Mouse (Mus musculus): ENCODE results near the gene P4ha2. TPM values are rescaled to one million over a fixed set of nuclear protein-coding genes. Genes with fewer than 3 reads are reported as not detected.

The P4ha2 gene
- 5.5 and 5.6 TPM in 2 replicates for polyA plus RNA-seq (2015; fragmentation: Nextera tagmentation; extraction: Ambion mirVana)

DNA sequence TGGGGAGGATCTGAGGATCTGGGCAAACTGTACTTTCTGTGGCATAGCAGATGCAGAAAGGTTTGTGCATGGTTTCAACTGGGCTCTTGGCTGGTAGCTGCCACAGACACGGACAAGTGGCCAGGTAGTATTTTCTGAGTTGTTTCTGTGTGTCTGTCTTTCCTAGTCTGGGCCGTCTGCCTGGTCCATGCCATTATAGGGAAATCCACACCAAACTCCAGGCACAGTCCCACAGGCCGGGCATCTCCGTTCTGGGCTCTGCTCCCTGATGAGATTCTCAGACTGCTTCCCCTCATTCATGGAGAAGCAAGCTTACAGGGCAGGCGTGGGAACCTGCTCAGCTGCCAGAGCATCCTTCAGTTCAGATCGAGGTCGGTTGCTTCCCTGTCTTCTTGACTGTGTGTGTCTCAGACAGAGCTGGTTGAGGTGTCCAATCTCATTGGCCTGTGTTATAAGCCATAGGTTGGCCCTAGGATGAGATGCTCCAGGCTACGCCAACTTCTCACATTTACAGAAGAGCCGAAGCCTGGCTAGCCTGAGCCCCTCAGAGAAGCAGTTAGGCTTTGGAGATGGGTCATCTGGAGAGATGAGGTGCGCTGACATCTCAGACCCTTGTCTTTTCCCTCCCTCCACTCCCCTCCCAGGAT lies at the start of gene P4ha2:
Gene P4ha2, plus strand, starts transcription at position 51 of the 647 bp plus-strand sequence.
- Histone ChIP-seq H3K4me3 (peak within 1 kb of the TSS; percentile 62), H3K27me3 (peaks cover 10% of the 10 kb centered on the region; the same call in 1 of the 2 replicates), H3K9me3 (replicated peaks) (no peaks in the 10 kb centered on the region), H3K9ac (peak within 1 kb of the TSS; percentile 76), H3K4me2 (peak within 1 kb of the TSS; percentile 99), H3K36me3 (ENCODE audit: poor library complexity, severe bottlenecking) (no peaks in the 10 kb centered on the region), H3K27ac (no peak within 1 kb of the TSS), H3K4me1 (peaks cover 14% of the 10 kb centered on the region)
- WGBS = 51% methylated on average over 10 of the region's 10 CpGs
- ATAC-seq = peak; percentile 33; the same call in 1 of the 2 replicates

DNA sequence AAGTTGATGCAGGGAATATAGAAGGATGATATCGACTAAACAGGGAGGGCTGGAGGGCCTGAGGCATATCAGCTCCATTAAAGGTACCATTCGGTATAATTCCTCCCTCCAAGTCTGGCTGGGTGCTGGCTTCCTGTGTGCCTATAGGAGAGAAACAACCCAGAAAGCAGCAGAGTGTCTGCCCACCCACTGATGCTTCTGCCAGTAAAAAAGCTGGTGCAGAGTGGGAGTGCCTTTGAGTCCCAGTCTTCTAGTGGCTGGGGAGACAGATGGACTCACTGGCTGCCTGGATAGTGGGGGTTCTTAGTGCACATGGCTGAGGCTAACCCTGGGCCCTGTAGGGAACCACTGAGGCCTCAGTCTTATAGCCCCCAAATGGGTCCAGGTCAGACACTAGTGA lies 49.7 kb upstream of the P4ha2 start:
- Histone ChIP-seq H3K27me3 (no peaks in the 10 kb centered on the region), H3K9me3 (replicated peaks) (no peaks in the 10 kb centered on the region), H3K36me3 (ENCODE audit: poor library complexity, severe bottlenecking) (no peaks in the 10 kb centered on the region), H3K4me2 (no peak overlapping the region), H3K4me1 (no peaks in the 10 kb centered on the region), H3K27ac (no peak overlapping the region), H3K9ac (no peak overlapping the region), H3K4me3 (no peak overlapping the region)
- no peak for ATAC-seq
- WGBS = 82% methylated on average over 2 of the region's 2 CpGs

DNA sequence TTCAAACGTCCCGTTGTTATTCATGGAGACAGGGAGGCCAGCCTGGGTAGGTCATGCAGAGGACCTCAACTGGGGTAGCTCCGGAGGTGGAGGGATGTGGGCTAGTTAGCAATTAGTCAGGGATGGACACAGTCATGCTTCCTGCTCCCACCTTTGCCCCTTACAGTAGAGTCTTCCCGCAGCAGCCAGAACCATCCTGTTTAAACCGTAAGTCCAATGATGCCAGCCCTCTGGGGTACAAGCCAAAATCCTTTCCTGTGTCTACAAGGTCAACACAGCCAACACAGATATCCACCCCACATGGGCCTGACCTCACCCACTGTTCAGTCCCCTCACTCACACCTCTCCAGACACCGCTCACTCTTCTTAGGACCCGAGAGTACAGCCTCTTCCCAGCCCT lies 48.7 kb upstream of the P4ha2 start:
- Histone ChIP-seq H3K9ac (no peak overlapping the region), H3K4me2 (no peak overlapping the region), H3K27me3 (no peaks in the 10 kb centered on the region), H3K36me3 (ENCODE audit: poor library complexity, severe bottlenecking) (no peaks in the 10 kb centered on the region), H3K9me3 (replicated peaks) (no peaks in the 10 kb centered on the region), H3K27ac (no peak overlapping the region), H3K4me3 (no peak overlapping the region), H3K4me1 (no peaks in the 10 kb centered on the region)
- WGBS = 94% methylated on average over 7 of the region's 7 CpGs
- ATAC-seq = no peak

DNA sequence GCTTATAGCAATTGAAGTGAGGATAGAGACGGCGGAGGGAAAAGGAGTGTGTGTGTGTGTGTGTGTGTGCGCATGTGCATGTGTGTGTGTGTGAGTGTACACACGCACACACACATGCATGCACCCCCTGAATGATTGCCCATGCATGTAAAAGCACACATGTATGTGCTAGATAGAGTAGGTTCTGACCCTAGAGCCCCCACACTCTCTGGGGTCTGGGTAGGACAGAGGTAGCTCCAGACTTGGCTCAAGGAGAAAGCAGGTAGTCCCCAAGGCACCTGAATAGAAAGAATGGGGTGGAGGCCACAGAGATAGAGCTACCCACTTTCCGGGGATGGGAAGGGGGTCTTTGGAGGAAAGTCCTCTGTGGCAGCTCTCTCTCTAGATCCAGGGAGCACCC lies 47.8 kb upstream of the P4ha2 start:
- Histone ChIP-seq H3K4me3 (no peak overlapping the region), H3K9ac (no peak overlapping the region), H3K27ac (no peak overlapping the region), H3K9me3 (replicated peaks) (no peaks in the 10 kb centered on the region), H3K27me3 (no peaks in the 10 kb centered on the region), H3K36me3 (ENCODE audit: poor library complexity, severe bottlenecking) (no peaks in the 10 kb centered on the region), H3K4me1 (peaks cover under 1% of the 10 kb centered on the region), H3K4me2 (no peak overlapping the region)
- WGBS = 89% methylated on average over 5 of the region's 5 CpGs
- ATAC-seq = no peak

DNA sequence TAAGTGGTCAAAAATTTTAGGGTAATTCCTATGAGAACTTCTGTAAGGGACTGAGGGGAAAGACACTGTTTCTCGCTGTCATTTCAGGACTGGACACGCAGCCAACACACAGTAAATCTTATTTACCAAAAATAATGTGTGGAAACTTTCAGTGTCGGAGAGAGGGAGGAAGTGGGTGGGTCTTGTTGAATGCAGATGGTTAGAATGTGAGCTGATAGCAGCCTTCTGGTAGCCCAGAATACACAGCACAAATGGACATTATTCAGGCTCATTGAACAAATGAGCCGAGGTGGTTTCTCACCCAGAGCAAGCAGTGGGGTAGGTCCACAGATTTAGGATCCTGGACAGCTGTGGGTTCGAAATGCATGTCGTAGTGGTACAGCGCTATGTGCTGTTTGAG lies 46.8 kb upstream of the P4ha2 start:
- H3K4me2 ChIP-seq = no peak overlapping the region
- H3K9ac ChIP-seq = no peak overlapping the region
- H3K36me3 ChIP-seq (ENCODE audit: poor library complexity, severe bottlenecking) = no peaks in the 10 kb centered on the region
- H3K27ac ChIP-seq = no peak overlapping the region
- no peak for ATAC-seq
- 91% methylated on average over 7 of the region's 7 CpGs for WGBS
- H3K4me3 ChIP-seq = no peak overlapping the region
- H3K27me3 ChIP-seq = no peaks in the 10 kb centered on the region
- peaks cover 11% of the 10 kb centered on the region for H3K4me1 ChIP-seq
- H3K9me3 ChIP-seq (replicated peaks) = no peaks in the 10 kb centered on the region

DNA sequence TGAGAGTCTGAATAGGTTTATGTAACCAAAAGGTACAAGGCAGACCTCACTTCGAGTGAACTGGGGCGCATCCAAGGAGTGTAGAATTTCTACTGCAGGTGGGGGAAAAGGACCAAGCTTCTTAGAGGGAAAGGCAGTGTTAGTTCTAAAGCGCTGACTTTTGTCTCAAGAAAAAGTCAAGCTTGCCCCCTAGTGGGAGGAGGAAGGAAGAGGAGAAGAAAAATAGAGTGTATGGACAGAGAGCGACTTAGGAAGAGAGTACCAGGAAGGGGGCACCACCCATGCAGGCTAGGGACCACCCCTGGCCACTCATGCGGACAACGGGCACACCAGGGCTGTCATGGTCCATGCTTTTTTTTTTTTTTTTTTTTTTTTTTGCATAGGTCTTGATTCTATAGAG lies 45.6 kb upstream of the P4ha2 start:
- peaks cover 22% of the 10 kb centered on the region for H3K4me1 ChIP-seq
- no peaks in the 10 kb centered on the region for H3K9me3 ChIP-seq (replicated peaks)
- H3K27me3 ChIP-seq = no peaks in the 10 kb centered on the region
- ATAC-seq = no peak
- no peak overlapping the region for H3K4me2 ChIP-seq
- H3K9ac ChIP-seq = no peak overlapping the region
- H3K4me3 ChIP-seq = no peak overlapping the region
- 32% methylated on average over 6 of the region's 6 CpGs for WGBS
- no peak overlapping the region for H3K27ac ChIP-seq
- no peaks in the 10 kb centered on the region for H3K36me3 ChIP-seq (ENCODE audit: poor library complexity, severe bottlenecking)

DNA sequence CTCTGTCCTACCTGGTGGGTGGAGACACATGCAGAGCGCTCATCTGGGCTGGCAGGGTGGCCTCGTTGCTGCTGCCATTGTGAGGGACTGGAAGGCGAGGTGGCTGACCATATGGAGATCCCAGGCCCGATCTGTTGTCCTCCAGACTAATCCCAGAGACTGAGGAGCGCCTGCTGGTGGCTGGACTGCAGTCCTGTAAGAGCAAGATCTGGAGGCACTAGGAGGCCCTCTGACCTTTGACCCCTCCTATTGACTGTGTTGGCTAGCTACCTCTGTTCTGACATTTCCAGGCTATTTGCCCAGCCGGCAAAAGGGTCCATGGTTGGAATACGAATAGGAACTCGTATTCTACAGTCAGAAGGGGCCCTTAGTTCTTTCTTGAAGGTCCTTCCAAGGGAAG lies 43.8 kb upstream of the P4ha2 start:
- H3K9ac ChIP-seq = no peak overlapping the region
- no peak overlapping the region for H3K4me2 ChIP-seq
- H3K4me1 ChIP-seq = peaks cover 24% of the 10 kb centered on the region
- no peak overlapping the region for H3K27ac ChIP-seq
- H3K36me3 ChIP-seq (ENCODE audit: poor library complexity, severe bottlenecking) = no peaks in the 10 kb centered on the region
- no peaks in the 10 kb centered on the region for H3K9me3 ChIP-seq (replicated peaks)
- ATAC-seq = no peak
- H3K4me3 ChIP-seq = no peak overlapping the region
- 38% methylated on average over 8 of the region's 8 CpGs for WGBS
- no peaks in the 10 kb centered on the region for H3K27me3 ChIP-seq

DNA sequence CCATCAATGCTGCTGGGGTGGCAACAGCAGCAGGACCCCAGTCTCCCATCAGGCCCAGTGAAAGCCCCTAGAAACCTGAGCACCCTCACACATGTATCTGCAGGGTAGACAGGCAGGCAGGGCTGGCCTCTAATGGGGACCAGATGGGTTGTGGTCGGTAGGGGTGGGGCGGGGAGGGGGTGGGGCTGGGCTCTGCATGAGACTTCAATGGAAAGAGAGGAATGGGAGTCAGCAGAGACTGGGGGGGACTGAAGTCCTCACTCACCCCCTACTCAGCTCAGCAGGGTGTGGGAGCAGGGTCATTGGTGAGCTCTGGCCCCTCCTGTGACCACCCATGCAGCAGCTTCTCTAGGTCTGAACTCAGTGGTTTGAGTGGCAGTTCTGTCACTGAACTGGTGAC lies 42.5 kb upstream of the P4ha2 start:
- ATAC-seq = no peak
- WGBS = 28% methylated on average over 2 of the region's 2 CpGs
- H3K9ac ChIP-seq = peak overlapping the region; percentile 40; the same call in 1 of the 2 replicates

DNA sequence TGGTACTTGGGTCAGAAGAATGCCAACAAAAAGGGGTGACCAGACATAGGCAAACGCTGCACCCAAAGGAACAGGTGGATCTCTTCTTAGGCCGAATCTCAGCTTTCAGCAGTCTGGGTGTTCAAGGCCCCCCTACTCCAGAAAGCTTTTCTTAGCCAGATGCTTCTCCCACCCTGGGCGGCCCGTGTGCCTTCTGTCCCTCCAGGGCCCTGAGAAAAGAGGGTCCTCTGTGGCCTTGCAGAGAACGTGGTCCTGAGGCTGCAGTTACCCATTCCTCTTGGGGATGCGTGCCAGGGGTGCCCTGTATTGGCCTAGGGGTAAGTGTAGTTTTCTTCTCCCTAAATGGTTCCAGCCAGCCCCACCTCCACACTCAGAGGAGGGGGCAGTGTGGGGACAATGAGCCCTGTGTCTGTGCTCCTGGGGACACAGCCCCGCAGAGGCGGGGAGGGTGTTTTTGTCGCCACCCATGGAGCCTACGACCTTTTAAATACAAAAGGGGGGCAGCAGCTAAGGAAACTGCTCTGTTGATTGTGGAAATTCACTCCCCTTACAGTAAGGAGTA lies 41.8 kb upstream of the P4ha2 start:
- H3K4me3 ChIP-seq = no peak overlapping the region
- H3K27ac ChIP-seq = peak overlapping the region; percentile 87
- H3K9me3 ChIP-seq (replicated peaks) = no peaks in the 10 kb centered on the region
- peak; percentile 79 for ATAC-seq
- H3K36me3 ChIP-seq (ENCODE audit: poor library complexity, severe bottlenecking) = no peaks in the 10 kb centered on the region
- H3K9ac ChIP-seq = peak overlapping the region; percentile 26
- 28% methylated on average over 10 of the region's 10 CpGs for WGBS
- H3K4me2 ChIP-seq = peak overlapping the region; percentile 26
- no peaks in the 10 kb centered on the region for H3K27me3 ChIP-seq
- peaks cover 38% of the 10 kb centered on the region for H3K4me1 ChIP-seq

More for the DNA sequence above, 42.5 kb upstream of the P4ha2 start:
- Histone ChIP-seq H3K27ac (peak overlapping the region; percentile 87), H3K27me3 (no peaks in the 10 kb centered on the region), H3K4me2 (no peak overlapping the region), H3K4me1 (peaks cover 31% of the 10 kb centered on the region), H3K36me3 (ENCODE audit: poor library complexity, severe bottlenecking) (no peaks in the 10 kb centered on the region), H3K9me3 (replicated peaks) (no peaks in the 10 kb centered on the region), H3K4me3 (no peak overlapping the region)

DNA sequence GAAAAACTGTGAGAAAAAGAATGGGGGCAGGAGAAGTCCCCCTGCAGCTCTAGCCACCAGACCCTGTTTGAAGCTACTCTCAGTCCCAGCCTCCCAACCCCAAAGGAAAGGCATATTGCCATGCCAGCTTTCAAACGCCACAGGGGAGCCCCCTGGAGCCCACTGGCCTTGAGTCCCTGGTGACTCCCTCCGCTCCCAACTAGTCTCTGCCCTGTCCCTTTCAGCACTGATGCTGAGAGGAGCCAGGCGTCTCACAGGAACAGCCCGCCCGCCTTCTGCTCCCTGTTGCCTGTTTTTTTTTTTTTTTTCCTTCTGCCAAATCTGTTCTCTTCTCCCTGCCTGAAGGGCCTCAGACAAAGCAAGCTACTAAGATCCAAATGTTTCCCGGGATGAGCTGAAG lies 41.3 kb upstream of the P4ha2 start:
- H3K4me2 ChIP-seq = peak overlapping the region; percentile 26
- no peak overlapping the region for H3K4me3 ChIP-seq
- no peaks in the 10 kb centered on the region for H3K9me3 ChIP-seq (replicated peaks)
- 4% methylated on average over 5 of the region's 6 CpGs for WGBS
- H3K4me1 ChIP-seq = peaks cover 40% of the 10 kb centered on the region
- H3K9ac ChIP-seq = peak overlapping the region; percentile 26; the same call in 1 of the 2 replicates
- no peaks in the 10 kb centered on the region for H3K36me3 ChIP-seq (ENCODE audit: poor library complexity, severe bottlenecking)
- ATAC-seq = peak; percentile 72
- peak overlapping the region; percentile 87 for H3K27ac ChIP-seq
- no peaks in the 10 kb centered on the region for H3K27me3 ChIP-seq

DNA sequence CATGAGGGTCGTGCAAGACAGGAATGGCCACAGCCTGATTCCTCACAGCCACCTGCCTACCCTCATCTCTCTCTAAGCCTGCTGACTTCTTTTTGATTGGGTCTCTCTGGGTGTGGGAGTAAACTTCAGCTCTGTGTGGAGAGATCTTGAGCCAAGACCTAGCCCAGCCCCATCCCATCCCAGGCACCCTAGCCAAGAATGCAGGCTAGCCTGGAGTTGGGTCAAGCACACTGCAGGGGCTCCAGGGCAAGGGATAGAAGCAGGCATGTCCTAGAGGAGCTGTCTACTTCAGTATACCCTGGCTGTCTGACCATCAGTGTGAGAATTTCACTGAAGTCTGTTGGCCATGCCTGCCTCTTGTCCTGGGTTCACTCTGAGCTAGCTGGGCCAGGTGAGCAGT lies 40.4 kb upstream of the P4ha2 start:
- Histone ChIP-seq H3K4me2 (no peak overlapping the region), H3K27me3 (no peaks in the 10 kb centered on the region), H3K36me3 (ENCODE audit: poor library complexity, severe bottlenecking) (no peaks in the 10 kb centered on the region), H3K4me1 (peaks cover 40% of the 10 kb centered on the region), H3K4me3 (no peak overlapping the region), H3K9ac (no peak overlapping the region), H3K27ac (peak overlapping the region; percentile 87), H3K9me3 (replicated peaks) (no peaks in the 10 kb centered on the region)
- ATAC-seq = no peak
- 65% methylated on average over 1 of the region's 1 CpGs for WGBS

DNA sequence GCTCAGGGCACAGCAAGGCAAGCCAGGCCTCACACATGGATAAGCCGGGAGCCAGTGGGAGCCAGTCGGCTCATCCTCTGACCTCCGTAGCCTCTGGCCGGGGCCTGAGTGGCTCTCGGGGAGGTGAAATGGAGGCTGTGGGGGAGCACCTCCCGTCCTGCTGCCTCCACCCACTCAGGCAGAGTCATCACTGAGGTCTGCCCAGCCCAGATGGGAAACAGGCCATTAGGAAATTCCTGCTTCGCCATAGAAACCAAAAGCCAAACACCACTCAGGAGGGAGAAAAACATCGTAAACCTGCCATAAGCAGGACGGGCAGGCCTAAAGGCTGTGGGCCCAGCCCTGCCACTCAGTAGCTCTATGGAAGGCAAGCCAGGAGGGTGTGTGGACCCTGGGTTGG lies 39.6 kb upstream of the P4ha2 start:
- WGBS = 52% methylated on average over 9 of the region's 9 CpGs
- H3K27ac ChIP-seq = no peak overlapping the region
- H3K4me2 ChIP-seq = no peak overlapping the region
- no peaks in the 10 kb centered on the region for H3K36me3 ChIP-seq (ENCODE audit: poor library complexity, severe bottlenecking)
- H3K27me3 ChIP-seq = no peaks in the 10 kb centered on the region
- H3K9ac ChIP-seq = no peak overlapping the region
- H3K4me3 ChIP-seq = no peak overlapping the region
- H3K4me1 ChIP-seq = peaks cover 40% of the 10 kb centered on the region
- ATAC-seq = no peak
- H3K9me3 ChIP-seq (replicated peaks) = no peaks in the 10 kb centered on the region
